Mouse (Mus musculus): Measurements from ENCODE around the gene Arl15. TPM values are rescaled to one million over a fixed set of nuclear protein-coding genes. Genes with fewer than 3 reads are reported as not detected.

The Arl15 gene
- polyA plus RNA-seq, 1 experiment from 2014 or later, result 3.7 TPM

GRCm38 (mm10) chr13:114150856-114151697, 356.8 kb downstream of the Arl15 start:
- no peak overlapping the region for H3K4me3 ChIP-seq (ENCODE audit: low read depth, low read length)
- H3K9me3 ChIP-seq (ENCODE audit: control insufficient read depth, low read length), result no peaks in the 10 kb centered on the region
- WGBS, result 81% methylated on average over 16 of the region's 16 CpGs
- H3K27me3 ChIP-seq (ENCODE audit: control insufficient read depth, insufficient read depth, low read length), result no peaks in the 10 kb centered on the region
- ATAC-seq (ENCODE audit: low FRiP score, low TSS enrichment), result no peak
- H3K27ac ChIP-seq (replicated peaks), result no peak overlapping the region
- no peaks in the 10 kb centered on the region for H3K36me3 ChIP-seq (ENCODE audit: control insufficient read depth, insufficient read depth, low read length)
- no peaks in the 10 kb centered on the region for H3K4me1 ChIP-seq (replicated peaks; ENCODE audit: control insufficient read depth, insufficient read depth)
- no peak for DNase-seq (ENCODE audit: low spot score)
- TF ChIP-seq EP300 (optimal IDR thresholded peaks at IDR 0.05) (no peak), CTCF (IDR thresholded peaks at IDR 0.05; ENCODE audit: low read depth) (no peak)
- H3K9ac ChIP-seq (ENCODE audit: low read length), result no peak overlapping the region
- no peak overlapping the region for H3K4me2 ChIP-seq (replicated peaks; ENCODE audit: low read depth)

- Histone ChIP-seq H3K4me3 (ENCODE audit: low read depth, low read length) (no peak overlapping the region), H3K27ac (replicated peaks) (no peak overlapping the region), H3K9ac (ENCODE audit: low read length) (no peak overlapping the region), H3K9me3 (ENCODE audit: control insufficient read depth, low read length) (no peaks in the 10 kb centered on the region), H3K27me3 (ENCODE audit: control insufficient read depth, insufficient read depth, low read length) (no peaks in the 10 kb centered on the region), H3K4me1 (replicated peaks; ENCODE audit: control insufficient read depth, insufficient read depth) (no peaks in the 10 kb centered on the region), H3K4me2 (replicated peaks; ENCODE audit: low read depth) (no peak overlapping the region), H3K36me3 (ENCODE audit: control insufficient read depth, insufficient read depth, low read length) (no peaks in the 10 kb centered on the region)
- TF ChIP-seq CTCF (IDR thresholded peaks at IDR 0.05; ENCODE audit: low read depth) (no peak), EP300 (optimal IDR thresholded peaks at IDR 0.05) (no peak)
- no peak for DNase-seq (ENCODE audit: low spot score)
- ATAC-seq (ENCODE audit: low FRiP score, low TSS enrichment), result no peak
- WGBS, result 64% methylated on average over 10 of the region's 10 CpGs
Measured at GRCm38 (mm10) chr13:114151698-114152069, 357.4 kb downstream of the Arl15 start.

- 52% methylated on average over 12 of the region's 12 CpGs for WGBS
- H3K27ac ChIP-seq (replicated peaks), result no peak overlapping the region
- DNase-seq (ENCODE audit: low spot score) (no peak), ATAC-seq (ENCODE audit: low FRiP score, low TSS enrichment) (no peak)
- TF ChIP-seq CTCF (IDR thresholded peaks at IDR 0.05; ENCODE audit: low read depth), result no peak
- no peak overlapping the region for H3K9ac ChIP-seq (ENCODE audit: low read length)
- no peaks in the 10 kb centered on the region for H3K36me3 ChIP-seq (ENCODE audit: control insufficient read depth, insufficient read depth, low read length)
- H3K4me2 ChIP-seq (replicated peaks; ENCODE audit: low read depth), result no peak overlapping the region
- 0 out of 2 replicates have a peak, but pooled peaks cover 5% of the 10 kb centered on the region for H3K4me1 ChIP-seq (replicated peaks; ENCODE audit: control insufficient read depth, insufficient read depth)
- H3K9me3 ChIP-seq (ENCODE audit: control insufficient read depth, low read length), result no peaks in the 10 kb centered on the region
- no peak overlapping the region for H3K4me3 ChIP-seq (ENCODE audit: low read depth, low read length)
- no peaks in the 10 kb centered on the region for H3K27me3 ChIP-seq (ENCODE audit: control insufficient read depth, insufficient read depth, low read length)
Measured at GRCm38 (mm10) chr13:114156689-114157088, 362.4 kb downstream of the Arl15 start.

GRCm38 (mm10) chr13:114158111-114158730, 363.9 kb downstream of the Arl15 start:
- no peak for ATAC-seq (ENCODE audit: low FRiP score, low TSS enrichment)
- Histone ChIP-seq H3K4me2 (replicated peaks; ENCODE audit: low read depth) (no peak overlapping the region), H3K4me1 (replicated peaks; ENCODE audit: control insufficient read depth, insufficient read depth) (0 out of 2 replicates have a peak, but pooled peaks cover 5% of the 10 kb centered on the region), H3K36me3 (ENCODE audit: control insufficient read depth, insufficient read depth, low read length) (no peaks in the 10 kb centered on the region), H3K4me3 (ENCODE audit: low read depth, low read length) (no peak overlapping the region), H3K27ac (replicated peaks) (no peak overlapping the region), H3K9me3 (ENCODE audit: control insufficient read depth, low read length) (no peaks in the 10 kb centered on the region), H3K9ac (ENCODE audit: low read length) (no peak overlapping the region), H3K27me3 (ENCODE audit: control insufficient read depth, insufficient read depth, low read length) (no peaks in the 10 kb centered on the region)
- 93% methylated on average over 9 of the region's 9 CpGs for WGBS
- no peak for DNase-seq (ENCODE audit: low spot score)
- no peak for TF ChIP-seq EP300 (optimal IDR thresholded peaks at IDR 0.05)
- TF ChIP-seq CTCF (IDR thresholded peaks at IDR 0.05; ENCODE audit: low read depth), result no peak

GRCm38 (mm10) chr13:114159634-114160391, 365.5 kb downstream of the Arl15 start:
- no peaks in the 10 kb centered on the region for H3K27me3 ChIP-seq (ENCODE audit: control insufficient read depth, insufficient read depth, low read length)
- no peak for TF ChIP-seq CTCF (IDR thresholded peaks at IDR 0.05; ENCODE audit: low read depth)
- TF ChIP-seq EP300 (optimal IDR thresholded peaks at IDR 0.05), result no peak
- H3K27ac ChIP-seq (replicated peaks), result no peak overlapping the region
- H3K4me3 ChIP-seq (ENCODE audit: low read depth, low read length), result no peak overlapping the region
- H3K9ac ChIP-seq (ENCODE audit: low read length), result no peak overlapping the region
- 0 out of 2 replicates have a peak, but pooled peaks cover 5% of the 10 kb centered on the region for H3K4me1 ChIP-seq (replicated peaks; ENCODE audit: control insufficient read depth, insufficient read depth)
- no peak for DNase-seq (ENCODE audit: low spot score)
- H3K4me2 ChIP-seq (replicated peaks; ENCODE audit: low read depth), result no peak overlapping the region
- ATAC-seq (ENCODE audit: low FRiP score, low TSS enrichment), result no peak; the same call in 1 of the 2 replicates
- 39% methylated on average over 13 of the region's 13 CpGs for WGBS
- no peaks in the 10 kb centered on the region for H3K36me3 ChIP-seq (ENCODE audit: control insufficient read depth, insufficient read depth, low read length)
- no peaks in the 10 kb centered on the region for H3K9me3 ChIP-seq (ENCODE audit: control insufficient read depth, low read length)
